Mouse (Mus musculus): ENCODE measurements at regions not wholly inside any gene's neighbourhood (a gene's known extent, or its start where the extent isn't known, plus 50 kb on each side); places are given as distances from the start of the nearest gene placed in this dataset.

GRCm38 (mm10) chrX:142564186-142564585, 117.0 kb upstream of the Tmem164 start:
- Histone ChIP-seq H3K27me3 (ENCODE audit: insufficient read depth, low read length) (no peaks in the 10 kb centered on the region), H3K9me3 (ENCODE audit: low read depth, low read length) (no peaks in the 10 kb centered on the region), H3K9ac (no peak overlapping the region), H3K4me1 (ENCODE audit: insufficient read depth) (no peaks in the 10 kb centered on the region), H3K4me2 (no peak overlapping the region), H3K36me3 (ENCODE audit: insufficient read depth) (no peaks in the 10 kb centered on the region), H3K27ac (ENCODE audit: low read depth) (no peak overlapping the region), H3K4me3 (ENCODE audit: low read depth, low read length) (no peak overlapping the region)
- ATAC-seq (ENCODE audit: insufficient read depth), result no peak
- 73% methylated on average over 9 of the region's 9 CpGs for WGBS
- no peak for TF ChIP-seq CTCF (IDR thresholded peaks at IDR 0.05; ENCODE audit: low read depth)
- no peak for DNase-seq

- Histone ChIP-seq H3K4me3 (ENCODE audit: low read depth, low read length) (no peak overlapping the region), H3K4me1 (ENCODE audit: insufficient read depth) (no peaks in the 10 kb centered on the region), H3K4me2 (no peak overlapping the region), H3K9me3 (ENCODE audit: low read depth, low read length) (no peaks in the 10 kb centered on the region), H3K9ac (no peak overlapping the region), H3K27me3 (ENCODE audit: insufficient read depth, low read length) (no peaks in the 10 kb centered on the region), H3K27ac (ENCODE audit: low read depth) (no peak overlapping the region), H3K36me3 (ENCODE audit: insufficient read depth) (no peaks in the 10 kb centered on the region)
- TF ChIP-seq CTCF (IDR thresholded peaks at IDR 0.05; ENCODE audit: low read depth), result no peak
- ATAC-seq (ENCODE audit: insufficient read depth) (no peak), DNase-seq (no peak)
Measured at GRCm38 (mm10) chrX:142571772-142572171, 109.4 kb upstream of the Tmem164 start.

- 87% methylated on average over 4 of the region's 4 CpGs for WGBS
- TF ChIP-seq CTCF (IDR thresholded peaks at IDR 0.05; ENCODE audit: low read depth), result no peak
- DNase-seq, result no peak
- H3K9me3 ChIP-seq (ENCODE audit: low read depth, low read length), result no peaks in the 10 kb centered on the region
- H3K27ac ChIP-seq (ENCODE audit: low read depth), result no peak overlapping the region
- H3K4me1 ChIP-seq (ENCODE audit: insufficient read depth), result no peaks in the 10 kb centered on the region
- ATAC-seq (ENCODE audit: insufficient read depth), result no peak
- H3K9ac ChIP-seq, result no peak overlapping the region
- H3K4me3 ChIP-seq (ENCODE audit: low read depth, low read length), result no peak overlapping the region
- no peaks in the 10 kb centered on the region for H3K36me3 ChIP-seq (ENCODE audit: insufficient read depth)
- no peaks in the 10 kb centered on the region for H3K27me3 ChIP-seq (ENCODE audit: insufficient read depth, low read length)
- H3K4me2 ChIP-seq, result no peak overlapping the region
Measured at GRCm38 (mm10) chrX:142574022-142574421, 107.2 kb upstream of the Tmem164 start.

GRCm38 (mm10) chrX:142574945-142575710, 106.1 kb upstream of the Tmem164 start:
- no peak overlapping the region for H3K4me3 ChIP-seq (ENCODE audit: low read depth, low read length)
- TF ChIP-seq CTCF (IDR thresholded peaks at IDR 0.05; ENCODE audit: low read depth), result no peak
- no peak overlapping the region for H3K9ac ChIP-seq
- DNase-seq, result no peak
- no peaks in the 10 kb centered on the region for H3K4me1 ChIP-seq (ENCODE audit: insufficient read depth)
- H3K27ac ChIP-seq (ENCODE audit: low read depth), result no peak overlapping the region
- H3K27me3 ChIP-seq (ENCODE audit: insufficient read depth, low read length), result no peaks in the 10 kb centered on the region
- WGBS, result 56% methylated on average over 10 of the region's 10 CpGs
- ATAC-seq (ENCODE audit: insufficient read depth), result no peak
- no peak overlapping the region for H3K4me2 ChIP-seq
- no peaks in the 10 kb centered on the region for H3K36me3 ChIP-seq (ENCODE audit: insufficient read depth)
- H3K9me3 ChIP-seq (ENCODE audit: low read depth, low read length), result no peaks in the 10 kb centered on the region

- no peak overlapping the region for H3K4me2 ChIP-seq
- WGBS, result 69% methylated on average over 3 of the region's 3 CpGs
- no peak overlapping the region for H3K9ac ChIP-seq
- H3K27me3 ChIP-seq (ENCODE audit: insufficient read depth, low read length), result no peaks in the 10 kb centered on the region
- no peak for TF ChIP-seq CTCF (IDR thresholded peaks at IDR 0.05; ENCODE audit: low read depth)
- H3K27ac ChIP-seq (ENCODE audit: low read depth), result no peak overlapping the region
- no peaks in the 10 kb centered on the region for H3K4me1 ChIP-seq (ENCODE audit: insufficient read depth)
- no peak for ATAC-seq (ENCODE audit: insufficient read depth)
- no peaks in the 10 kb centered on the region for H3K9me3 ChIP-seq (ENCODE audit: low read depth, low read length)
- H3K36me3 ChIP-seq (ENCODE audit: insufficient read depth), result no peaks in the 10 kb centered on the region
- H3K4me3 ChIP-seq (ENCODE audit: low read depth, low read length), result no peak overlapping the region
- no peak for DNase-seq
Measured at GRCm38 (mm10) chrX:142576127-142576526, 105.1 kb upstream of the Tmem164 start.

- WGBS, result 56% methylated on average over 5 of the region's 6 CpGs
- no peak overlapping the region for H3K27ac ChIP-seq (ENCODE audit: low read depth)
- ATAC-seq (ENCODE audit: insufficient read depth), result no peak
Measured at GRCm38 (mm10) chrX:142577449-142578081, 103.6 kb upstream of the Tmem164 start.

GRCm38 (mm10) chrX:142585281-142585680, 95.9 kb upstream of the Tmem164 start:
- H3K9ac ChIP-seq, result no peak overlapping the region
- no peaks in the 10 kb centered on the region for H3K4me1 ChIP-seq (ENCODE audit: insufficient read depth)
- ATAC-seq (ENCODE audit: insufficient read depth) (no peak), DNase-seq (no peak)
- H3K27ac ChIP-seq (ENCODE audit: low read depth), result no peak overlapping the region
- no peaks in the 10 kb centered on the region for H3K36me3 ChIP-seq (ENCODE audit: insufficient read depth)
- H3K4me3 ChIP-seq (ENCODE audit: low read depth, low read length), result no peak overlapping the region
- no peaks in the 10 kb centered on the region for H3K9me3 ChIP-seq (ENCODE audit: low read depth, low read length)
- 34% methylated on average over 2 of the region's 2 CpGs for WGBS
- no peak overlapping the region for H3K4me2 ChIP-seq
- TF ChIP-seq CTCF (IDR thresholded peaks at IDR 0.05; ENCODE audit: low read depth), result no peak
- no peaks in the 10 kb centered on the region for H3K27me3 ChIP-seq (ENCODE audit: insufficient read depth, low read length)

More at GRCm38 (mm10) chrX:142577449-142578081, 103.6 kb upstream of the Tmem164 start:
- no peak for TF ChIP-seq CTCF (IDR thresholded peaks at IDR 0.05; ENCODE audit: low read depth)
- Histone ChIP-seq H3K9me3 (ENCODE audit: low read depth, low read length) (no peaks in the 10 kb centered on the region), H3K4me3 (ENCODE audit: low read depth, low read length) (no peak overlapping the region), H3K36me3 (ENCODE audit: insufficient read depth) (no peaks in the 10 kb centered on the region), H3K9ac (no peak overlapping the region), H3K4me1 (ENCODE audit: insufficient read depth) (no peaks in the 10 kb centered on the region), H3K4me2 (no peak overlapping the region), H3K27me3 (ENCODE audit: insufficient read depth, low read length) (no peaks in the 10 kb centered on the region)
- DNase-seq, result no peak

All from lung, embryonic 14.5 days (tissue).